Mouse (Mus musculus) liver, embryonic 12.5 days (tissue): ENCODE results near the gene Gsta4. TPM values are rescaled to one million over a fixed set of nuclear protein-coding genes. Genes with fewer than 3 reads are reported as not detected.
"Not testable (repeated sequence)": the region's sequence is repeated elsewhere in the genome, so short reads cannot be mapped to it uniquely, and the experiment has no call there.

Experiments used
- ATAC-seq: fragments of 200-750 bp; cut with Nextera tagmentation; 2 replicates; pipeline ENCODE4 v1.8.0; 2017; ENCODE audit warnings: moderate number of reproducible peaks, mild to moderate bottlenecking, moderate library complexity
- H3K27ac ChIP-seq: fragments of 300-500 bp; sonication (generic); 2 replicates; pipeline ENCODE4 v1.5.1; 2016; ENCODE audit warnings: mild to moderate bottlenecking
- H3K27me3 ChIP-seq: fragments of 300-500 bp; sonication (generic); replicated peaks from 2 replicates; pipeline ENCODE4 v1.6.1; 2016; ENCODE audit warnings: mild to moderate bottlenecking, moderate library complexity
- H3K36me3 ChIP-seq: fragments of 300-500 bp; sonication (generic); 2 replicates; pipeline ENCODE4 v1.6.1; 2016; ENCODE audit warnings: mild to moderate bottlenecking, moderate library complexity
- H3K4me1 ChIP-seq: fragments of 300-500 bp; sonication (generic); 2 replicates; pipeline ENCODE4 v1.6.1; 2016
- H3K4me2 ChIP-seq: fragments of 300-500 bp; sonication (generic); 2 replicates; pipeline ENCODE4 v1.6.1; 2016; ENCODE audit warnings: mild to moderate bottlenecking, moderate library complexity
- H3K4me3 ChIP-seq: fragments of 300-500 bp; sonication (generic); 2 replicates; pipeline ENCODE4 v1.5.1; 2016; ENCODE audit warnings: mild to moderate bottlenecking, moderate library complexity
- H3K9ac ChIP-seq: fragments of 300-500 bp; sonication (generic); 2 replicates; pipeline ENCODE4 v1.6.1; 2016; ENCODE audit warnings: mild to moderate bottlenecking, moderate library complexity
- H3K9me3 ChIP-seq: fragments of 300-500 bp; sonication (generic); replicated peaks from 2 replicates; pipeline ENCODE4 v1.6.1; 2016; ENCODE audit warnings: mild to moderate bottlenecking, moderate library complexity
- WGBS: fragments of 180-500 bp; shearing (Covaris S2); methylation state at CpG from one replicate; pipeline ENCODE4 v1.1.7; 2016; ENCODE audit not compliant: insufficient replicate concordance; 5-methylcytosine and 5-hydroxymethylcytosine counted together
- polyA plus RNA-seq: library from polyadenylated mRNA; unstranded; fragments of >200 nt; fragmentation: Nextera tagmentation; extraction: Ambion mirVana; gene quantifications from 2 replicates; pipeline ENCODE4 v1.2.1, GENCODE M21; 2016

Gene Gsta4
- polyA plus RNA-seq, 1 experiment from 2014 or later = 22.1 TPM

- Histone ChIP-seq H3K27me3 (no peaks in the 10 kb centered on the region), H3K27ac (no peak overlapping the region), H3K9ac (no peak overlapping the region), H3K9me3 (no peaks in the 10 kb centered on the region), H3K4me1 (peaks cover 14% of the 10 kb centered on the region; the same call in 1 of the 2 replicates), H3K4me3 (no peak overlapping the region), H3K4me2 (no peak overlapping the region), H3K36me3 (no peaks in the 10 kb centered on the region)
- ATAC-seq = no peak
- 40% methylated on average over 7 of the region's 7 CpGs for WGBS
Measured at GRCm38 (mm10) chr9:78212341-78213049, 29.9 kb downstream of the Gsta4 start.

- H3K9ac ChIP-seq = no peak overlapping the region
- no peaks in the 10 kb centered on the region for H3K27me3 ChIP-seq
- H3K9me3 ChIP-seq = no peaks in the 10 kb centered on the region
- H3K4me3 ChIP-seq = no peak overlapping the region
- H3K27ac ChIP-seq = no peak overlapping the region
- H3K4me1 ChIP-seq = peaks cover 12% of the 10 kb centered on the region; the same call in 1 of the 2 replicates
- no peaks in the 10 kb centered on the region for H3K36me3 ChIP-seq
- no peak overlapping the region for H3K4me2 ChIP-seq
- 50% methylated on average over 4 of the region's 4 CpGs for WGBS
- no peak for ATAC-seq
Measured at GRCm38 (mm10) chr9:78217074-78217473, 34.5 kb downstream of the Gsta4 start.

- H3K36me3 ChIP-seq = no peaks in the 10 kb centered on the region
- H3K9ac ChIP-seq = no peak overlapping the region
- 46% methylated on average over 8 of the region's 8 CpGs for WGBS
- no peaks in the 10 kb centered on the region for H3K4me1 ChIP-seq
- H3K4me3 ChIP-seq = no peak overlapping the region
- no peak for ATAC-seq
- no peaks in the 10 kb centered on the region for H3K9me3 ChIP-seq
- no peak overlapping the region for H3K4me2 ChIP-seq
- H3K27me3 ChIP-seq = no peaks in the 10 kb centered on the region
- no peak overlapping the region for H3K27ac ChIP-seq
Measured at GRCm38 (mm10) chr9:78222616-78223015, 40.0 kb downstream of the Gsta4 start.

GRCm38 (mm10) chr9:78223221-78223902 is 40.8 kb downstream of the Gsta4 start:
- no peak for ATAC-seq
- no peaks in the 10 kb centered on the region for H3K27me3 ChIP-seq
- no peak overlapping the region for H3K9ac ChIP-seq
- H3K4me1 ChIP-seq = no peaks in the 10 kb centered on the region
- H3K4me3 ChIP-seq = no peak overlapping the region
- no peak overlapping the region for H3K4me2 ChIP-seq
- H3K36me3 ChIP-seq = no peaks in the 10 kb centered on the region
- no peaks in the 10 kb centered on the region for H3K9me3 ChIP-seq
- WGBS = 65% methylated on average over 10 of the region's 10 CpGs
- no peak overlapping the region for H3K27ac ChIP-seq

GRCm38 (mm10) chr9:78224418-78224817 is 41.8 kb downstream of the Gsta4 start:
- no peak for ATAC-seq
- H3K27me3 ChIP-seq = no peaks in the 10 kb centered on the region
- no peak overlapping the region for H3K4me3 ChIP-seq
- 75% methylated on average over 2 of the region's 2 CpGs for WGBS
- no peak overlapping the region for H3K9ac ChIP-seq
- H3K36me3 ChIP-seq = no peaks in the 10 kb centered on the region
- H3K27ac ChIP-seq = no peak overlapping the region
- no peaks in the 10 kb centered on the region for H3K4me1 ChIP-seq
- no peaks in the 10 kb centered on the region for H3K9me3 ChIP-seq
- no peak overlapping the region for H3K4me2 ChIP-seq

- no peak overlapping the region for H3K27ac ChIP-seq
- 52% methylated on average over 11 of the region's 11 CpGs for WGBS
- no peak for ATAC-seq
Measured at GRCm38 (mm10) chr9:78225304-78225703, 42.7 kb downstream of the Gsta4 start.

GRCm38 (mm10) chr9:78228122-78228521 is 45.5 kb downstream of the Gsta4 start:
- Histone ChIP-seq H3K4me3 (no peak overlapping the region), H3K9ac (no peak overlapping the region), H3K9me3 (no peaks in the 10 kb centered on the region), H3K27me3 (no peaks in the 10 kb centered on the region), H3K4me2 (no peak overlapping the region), H3K4me1 (no peaks in the 10 kb centered on the region), H3K27ac (no peak overlapping the region), H3K36me3 (no peaks in the 10 kb centered on the region)
- WGBS = 55% methylated on average over 2 of the region's 2 CpGs
- ATAC-seq = no peak

More at GRCm38 (mm10) chr9:78225304-78225703, 42.7 kb downstream of the Gsta4 start:
- no peaks in the 10 kb centered on the region for H3K27me3 ChIP-seq
- no peak overlapping the region for H3K4me2 ChIP-seq
- H3K9ac ChIP-seq = no peak overlapping the region
- no peak overlapping the region for H3K4me3 ChIP-seq
- no peaks in the 10 kb centered on the region for H3K4me1 ChIP-seq
- H3K36me3 ChIP-seq = no peaks in the 10 kb centered on the region
- H3K9me3 ChIP-seq = no peaks in the 10 kb centered on the region

- H3K4me2 ChIP-seq, H3K4me1 ChIP-seq, H3K4me3 ChIP-seq, H3K9ac ChIP-seq, H3K36me3 ChIP-seq, H3K27me3 ChIP-seq, ATAC-seq, H3K9me3 ChIP-seq, H3K27ac ChIP-seq: not testable (repeated sequence)
- WGBS = 46% methylated on average over 3 of the region's 3 CpGs
Measured at GRCm38 (mm10) chr9:78229658-78230057, 47.1 kb downstream of the Gsta4 start.

- H3K4me1 ChIP-seq, H3K27ac ChIP-seq, H3K36me3 ChIP-seq, ATAC-seq, H3K4me2 ChIP-seq, H3K4me3 ChIP-seq, H3K9ac ChIP-seq, H3K9me3 ChIP-seq, H3K27me3 ChIP-seq: not testable (repeated sequence)
- WGBS = 46% methylated on average over 2 of the region's 3 CpGs
Measured at GRCm38 (mm10) chr9:78230461-78230860, 47.9 kb downstream of the Gsta4 start, which contains the start of gene Gsta1. Gsta1 (plus strand) TSS chr9:78230656.

- H3K27ac ChIP-seq, ATAC-seq: not testable (repeated sequence)
Measured at GRCm38 (mm10) chr9:78233121-78233695, 50.6 kb downstream of the Gsta4 start.

GRCm38 (mm10) chr9:78255683-78256470 is 73.3 kb downstream of the Gsta4 start:
- H3K4me2 ChIP-seq, H3K27ac ChIP-seq, H3K27me3 ChIP-seq, H3K4me3 ChIP-seq, ATAC-seq, H3K36me3 ChIP-seq, H3K9ac ChIP-seq, H3K9me3 ChIP-seq, H3K4me1 ChIP-seq: not testable (repeated sequence)
- WGBS = 57% methylated on average over 4 of the region's 4 CpGs

More at GRCm38 (mm10) chr9:78233121-78233695, 50.6 kb downstream of the Gsta4 start:
- not testable (repeated sequence) for H3K9ac ChIP-seq, H3K36me3 ChIP-seq, H3K4me3 ChIP-seq, H3K9me3 ChIP-seq, H3K4me1 ChIP-seq, H3K4me2 ChIP-seq, H3K27me3 ChIP-seq
- no CpG with 5 or more reads among the region's 10 CpGs for WGBS

GRCm38 (mm10) chr9:78256914-78257313 is 74.3 kb downstream of the Gsta4 start, which contains the start of gene Gm3776:
Gm3776 (plus strand) TSS chr9:78257129.
- H3K9me3 ChIP-seq, H3K4me1 ChIP-seq, H3K4me2 ChIP-seq, H3K4me3 ChIP-seq, H3K9ac ChIP-seq, H3K27me3 ChIP-seq, ATAC-seq, H3K27ac ChIP-seq, H3K36me3 ChIP-seq: not testable (repeated sequence)
- 43% methylated on average over 2 of the region's 3 CpGs for WGBS
